Mouse (Mus musculus) heart, adult 2 months (tissue): ENCODE data around the gene Cbr2. TPM values are rescaled to one million over a fixed set of nuclear protein-coding genes. Genes with fewer than 3 reads are reported as not detected.

ENCODE experiments used
- DNase-seq, 2 experiments: peaks; one replicate each; pipeline ENCODE4 v3.0.0; 2021
- H3K27ac ChIP-seq: fragments of 200-600 bp; 2 replicates; pipeline ENCODE4 v1.8.1; 2022
- H3K27me3 ChIP-seq: fragments of 200-500 bp; 2 replicates; pipeline ENCODE4 v1.6.1; 2012; ENCODE audit warnings: mild to moderate bottlenecking, low read length, inconsistent platforms, mixed read lengths; ENCODE audit not compliant: control insufficient read depth, insufficient read depth
- H3K36me3 ChIP-seq: fragments of 200-500 bp; 2 replicates; pipeline ENCODE4 v1.6.1; 2012; ENCODE audit warnings: low read length, inconsistent platforms; ENCODE audit not compliant: control insufficient read depth, insufficient read depth
- H3K4me1 ChIP-seq: fragments of 200-500 bp; 2 replicates; pipeline ENCODE4 v1.6.1; 2011; ENCODE audit warnings: low read length; ENCODE audit not compliant: control insufficient read depth, insufficient read depth
- H3K4me3 ChIP-seq: fragments of 200-600 bp; 2 replicates; pipeline ENCODE4 v1.8.1; 2022
- H3K79me2 ChIP-seq: fragments of 200-500 bp; replicated peaks from 2 replicates; pipeline ENCODE4 v1.6.1; 2012; ENCODE audit warnings: mild to moderate bottlenecking, inconsistent platforms, low read length, moderate library complexity, mixed read lengths; ENCODE audit not compliant: control insufficient read depth, insufficient read depth
- H3K9ac ChIP-seq: fragments of 200-500 bp; 2 replicates; pipeline ENCODE4 v1.6.1; 2012; ENCODE audit warnings: low read depth, mild to moderate bottlenecking, control low read depth, inconsistent platforms, low read length, mixed read lengths
- CTCF ChIP-seq: fragments of 200-600 bp; IDR thresholded peaks from 2 replicates; pipeline ENCODE4 v1.8.1; 2022; ENCODE audit warnings: antibody characterized with exemption, mild to moderate bottlenecking, moderate library complexity
- EP300 ChIP-seq: fragments of 200-500 bp; IDR thresholded peaks from 2 replicates; pipeline ENCODE4 v1.6.1; 2011; ENCODE audit warnings: low read depth, low read length, control low read depth; ENCODE audit not compliant: insufficient read depth
- POLR2A ChIP-seq: fragments of 200-500 bp; IDR thresholded peaks from 2 replicates; pipeline ENCODE4 v1.6.1; 2011; ENCODE audit warnings: mild to moderate bottlenecking, low read depth, low read length, control low read depth; ENCODE audit not compliant: insufficient read depth
- WGBS: fragments of 180-500 bp; shearing (Covaris S2); methylation state at CpG from one replicate; pipeline ENCODE4 v1.1.7; 2018; 5-methylcytosine and 5-hydroxymethylcytosine counted together
- intact Hi-C: fragments of 180-260 bp; cut with DNase I; formaldehyde crosslinking; loops from one replicate; pipeline ENCODE4 v1.15.1; 2025
- polyA plus RNA-seq: library from polyadenylated mRNA; depleted of rRNA; stranded (reverse); fragments of >200 nt; gene quantifications from 2 replicates; pipeline ENCODE4 v1.2.3, GENCODE M21; 2012
- total RNA-seq, 2 experiments: library from RNA; stranded (reverse); gene quantifications; 2 replicates each; pipeline ENCODE4 v1.2.3; 2021

Cbr2 gene
- total and polyA plus RNA-seq, 3 experiments, result 17.7 to 379 (median 19.4) TPM

DNA sequence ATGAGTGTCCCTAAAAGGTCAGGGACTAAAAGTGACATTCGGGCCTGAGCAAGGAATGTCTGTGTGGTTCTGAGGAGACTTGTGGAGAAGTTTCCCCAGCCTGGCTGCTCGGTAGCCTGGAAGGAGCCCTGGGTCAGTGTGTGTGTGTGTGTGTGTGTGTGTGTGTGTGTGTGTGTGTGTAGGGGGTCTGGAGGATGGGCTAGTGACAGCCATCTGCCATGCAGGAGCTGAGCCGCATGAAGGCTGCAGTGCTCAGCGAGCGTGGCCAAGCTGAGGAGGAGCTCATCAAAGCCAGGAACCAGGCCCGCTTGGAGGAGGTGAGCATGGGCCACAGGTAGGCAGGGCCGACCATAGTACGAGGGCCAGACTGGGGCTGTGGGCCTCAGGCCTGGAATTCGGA lies 12.7 kb downstream of the Cbr2 start:
- Histone ChIP-seq H3K4me1 (peaks cover 3% of the 10 kb centered on the region; the same call in 1 of the 2 replicates), H3K36me3 (no peaks in the 10 kb centered on the region), H3K27me3 (0 out of 2 replicates have a peak, but pooled peaks cover 1% of the 10 kb centered on the region), H3K79me2 (no peaks in the 10 kb centered on the region), H3K4me3 (no peak overlapping the region), H3K9ac (no peak overlapping the region), H3K27ac (no peak overlapping the region)
- no peak for DNase-seq
- intact Hi-C loops, result no loop called here
- 91% methylated on average over 9 of the region's 9 CpGs for WGBS
- TF ChIP-seq EP300 (no peak), POLR2A (no peak), CTCF (no peak)

DNA sequence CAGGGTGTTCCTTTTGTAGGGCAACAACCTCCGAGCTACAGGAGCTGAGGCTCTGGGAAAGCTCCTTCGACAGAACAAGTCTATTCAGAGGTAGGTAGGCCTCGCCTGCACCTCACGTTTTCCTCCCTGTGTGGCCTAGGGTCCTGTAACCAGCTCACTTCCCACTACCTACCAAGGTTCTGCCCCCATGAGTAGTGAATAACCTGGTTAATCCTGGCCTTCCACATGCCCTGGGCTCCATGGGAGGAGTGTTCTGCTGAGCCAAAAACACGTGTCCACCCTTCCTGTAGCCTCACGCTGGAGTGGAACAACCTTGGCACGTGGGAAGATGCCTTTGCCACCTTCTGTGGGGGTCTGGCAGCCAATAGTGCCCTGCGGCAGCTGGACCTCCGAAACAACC lies 16.8 kb downstream of the Cbr2 start:
- H3K4me3 ChIP-seq, result no peak overlapping the region
- intact Hi-C loops, result no loop called here
- H3K36me3 ChIP-seq, result no peaks in the 10 kb centered on the region
- DNase-seq, result no peak
- WGBS, result 88% methylated on average over 9 of the region's 9 CpGs
- H3K27ac ChIP-seq, result no peak overlapping the region
- no peak overlapping the region for H3K9ac ChIP-seq
- H3K4me1 ChIP-seq, result peaks cover 5% of the 10 kb centered on the region; the same call in 1 of the 2 replicates
- no peaks in the 10 kb centered on the region for H3K27me3 ChIP-seq
- no peaks in the 10 kb centered on the region for H3K79me2 ChIP-seq
- no peak for TF ChIP-seq POLR2A
- TF ChIP-seq EP300, result no peak
- TF ChIP-seq CTCF, result no peak

DNA sequence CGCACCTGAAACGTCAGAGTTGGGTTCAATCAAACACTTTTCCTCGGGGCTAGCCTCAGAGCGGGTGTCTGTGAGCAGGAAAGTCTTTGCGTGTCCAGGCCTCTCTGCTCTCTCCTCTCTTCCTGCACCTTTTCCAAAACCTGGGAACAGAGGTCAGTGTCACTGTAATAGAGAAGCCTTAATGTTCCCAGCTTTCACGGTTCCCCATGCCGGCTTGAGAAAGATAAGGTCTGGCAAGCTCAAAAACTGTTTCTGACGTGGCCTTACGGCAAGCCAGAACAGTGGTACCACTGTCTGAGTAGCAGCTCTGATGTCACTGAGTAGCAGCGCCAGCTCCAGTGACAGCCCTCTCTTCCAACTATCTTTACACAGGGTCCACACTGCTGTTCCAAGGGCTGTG lies 17.4 kb downstream of the Cbr2 start:
- no peak for DNase-seq
- Histone ChIP-seq H3K4me3 (peak overlapping the region; percentile 65), H3K36me3 (no peaks in the 10 kb centered on the region), H3K4me1 (peaks cover 5% of the 10 kb centered on the region; the same call in 1 of the 2 replicates), H3K79me2 (no peaks in the 10 kb centered on the region), H3K27me3 (no peaks in the 10 kb centered on the region), H3K27ac (no peak overlapping the region), H3K9ac (no peak overlapping the region)
- intact Hi-C loops, result loop anchor here (5.0 kb wide), 1 partner anchor 132 kb away; the partner anchor contains the start of gene Arhgdia
- 39% methylated on average over 10 of the region's 10 CpGs for WGBS
- no peak for TF ChIP-seq CTCF
- TF ChIP-seq POLR2A, result no peak
- TF ChIP-seq EP300, result no peak

DNA sequence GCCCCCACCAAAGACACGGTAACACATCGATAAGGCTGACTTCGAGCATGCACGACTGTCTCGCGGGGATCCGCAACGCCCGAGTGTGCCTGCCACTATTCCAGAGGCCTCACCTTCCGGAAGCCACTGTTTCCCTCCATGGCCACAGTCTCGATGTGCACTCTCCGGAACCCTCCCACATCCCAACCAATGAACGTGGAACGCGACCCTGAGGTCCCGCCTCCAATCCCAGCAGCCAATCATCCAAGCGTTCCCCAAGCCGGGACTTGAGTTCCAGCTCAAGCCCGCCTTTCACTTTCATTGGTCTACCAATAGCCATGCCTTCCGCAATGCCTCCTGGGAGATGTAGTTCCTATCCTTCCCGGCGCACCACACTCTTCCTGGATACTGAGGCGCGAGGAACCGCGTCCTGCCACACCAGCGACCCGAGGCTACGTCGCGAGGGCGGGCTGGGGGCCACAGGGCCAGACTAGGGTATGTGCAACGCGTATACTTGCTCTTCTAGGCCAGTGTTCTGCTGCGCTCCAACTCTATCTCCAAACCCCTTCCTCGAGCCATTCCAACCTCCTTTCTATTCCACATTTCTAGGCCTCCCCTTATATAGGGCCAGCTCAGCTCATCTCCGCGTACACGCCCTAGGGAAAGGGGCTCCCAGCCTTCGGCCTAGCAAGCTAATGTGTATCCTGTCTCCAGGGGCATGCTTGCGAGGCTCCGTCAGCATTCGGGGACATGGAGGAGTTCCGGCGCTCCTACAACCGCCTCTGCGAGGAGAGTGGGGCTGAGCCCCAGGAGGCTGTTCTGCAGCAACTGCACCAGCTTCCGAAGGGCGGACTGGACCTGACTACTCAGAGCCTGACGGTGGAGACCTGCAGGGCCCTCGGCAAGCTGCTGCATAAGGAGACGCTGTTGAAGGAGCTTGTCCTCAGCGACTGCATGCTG lies 18.1 kb downstream of the Cbr2 start, which contains the start of the genes Cenpx and Lrrc45:
TSS of gene Cenpx (minus strand) at position 159 of the 939 bp plus-strand sequence.
TSS of gene Lrrc45 (plus strand) at position 346 of the 939 bp plus-strand sequence.
- peak; percentile 95 to 98 for DNase-seq
- Histone ChIP-seq H3K36me3 (no peaks in the 10 kb centered on the region), H3K4me3 (peak within 1 kb of the TSS; percentile 65), H3K27me3 (no peaks in the 10 kb centered on the region), H3K27ac (peak within 1 kb of the TSS; percentile 76), H3K4me1 (peaks cover 5% of the 10 kb centered on the region; the same call in 1 of the 2 replicates), H3K79me2 (no peaks in the 10 kb centered on the region), H3K9ac (peak within 1 kb of the TSS; percentile 58)
- TF ChIP-seq CTCF (no peak), POLR2A (peak; percentile 88), EP300 (0 out of 2 replicates have a peak, but pooled peaks have one; percentile 41)
- intact Hi-C loops, result loop anchor here (2.0 to 5.0 kb wide), 4 partner anchors 89 to 225 kb away; partner anchors contain the start of genes Arhgdia and Sirt7
- 2% methylated on average over 53 of the region's 53 CpGs for WGBS

DNA sequence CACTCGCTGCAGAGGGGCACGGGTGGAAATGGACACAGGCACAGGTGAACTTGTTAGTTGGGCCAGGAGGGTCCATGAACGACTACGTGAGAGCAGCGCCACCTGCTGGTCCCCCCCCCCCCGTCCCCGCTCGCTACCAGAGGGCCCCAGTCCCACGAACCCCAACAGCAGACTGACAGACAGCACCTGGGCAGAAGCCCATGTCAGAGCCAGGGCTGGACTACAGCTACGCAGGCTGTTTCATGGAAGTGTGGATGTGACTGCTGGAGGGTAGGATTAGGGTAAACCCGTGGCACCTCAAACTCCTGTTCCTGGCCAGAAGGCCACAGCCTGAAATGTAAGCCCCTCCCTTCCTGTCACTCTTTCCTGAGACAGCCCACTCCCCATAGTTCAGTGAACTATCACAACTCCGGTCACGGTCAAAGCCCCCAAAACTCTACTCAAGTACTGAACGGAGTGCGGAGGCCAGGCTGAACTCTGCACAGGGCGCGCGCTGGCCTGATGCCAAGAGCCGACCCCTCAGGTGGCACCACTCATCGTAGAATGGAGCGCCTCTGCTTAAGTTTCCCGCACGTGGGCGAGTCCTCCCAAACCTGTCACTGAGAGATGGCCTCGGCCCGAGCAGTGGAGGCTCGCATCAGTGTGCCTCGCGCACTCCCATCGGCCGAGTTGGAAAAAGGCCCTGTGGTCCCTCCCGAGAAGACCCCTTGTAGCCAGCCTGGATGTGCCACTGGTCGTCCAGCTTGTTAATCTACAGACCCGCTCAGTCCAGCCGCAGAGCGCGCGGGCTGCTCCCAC lies 18.9 kb downstream of the Cbr2 start:
- peak overlapping the region; percentile 65 for H3K4me3 ChIP-seq
- WGBS, result 1% methylated on average over 38 of the region's 38 CpGs

More for the DNA sequence above, 18.9 kb downstream of the Cbr2 start:
- no peaks in the 10 kb centered on the region for H3K27me3 ChIP-seq
- H3K27ac ChIP-seq, result peak overlapping the region; percentile 76
- no peaks in the 10 kb centered on the region for H3K36me3 ChIP-seq
- peaks cover 5% of the 10 kb centered on the region; the same call in 1 of the 2 replicates for H3K4me1 ChIP-seq
- DNase-seq, result peak; percentile 58 to 76
- no peaks in the 10 kb centered on the region for H3K79me2 ChIP-seq
- intact Hi-C loops, result loop anchor here (1.0 to 5.0 kb wide), 5 partner anchors 54 to 224 kb away; partner anchors contain the start of genes Arhgdia and Sirt7
- no peak for TF ChIP-seq POLR2A
- TF ChIP-seq CTCF, result peak; percentile 79
- TF ChIP-seq EP300, result no peak
- peak overlapping the region; percentile 58 for H3K9ac ChIP-seq
